Mouse (Mus musculus) kidney, embryonic 16.5 days (tissue): ENCODE measurements around the gene Amz2. TPM values are rescaled to one million over a fixed set of nuclear protein-coding genes. Genes with fewer than 3 reads are reported as not detected.
A peak's percentile ranks its signal among the peaks of the same experiment; 100 is the strongest.

Experiments used
- ATAC-seq: fragments of 200-750 bp; cut with Nextera tagmentation; 2 replicates; pipeline ENCODE4 v1.8.0; 2017; ENCODE audit warnings: moderate TSS enrichment; ENCODE audit not compliant: low FRiP score, low TSS enrichment
- H3K27ac ChIP-seq: fragments of 300-500 bp; sonication (generic); 2 replicates; pipeline ENCODE4 v1.5.1; 2014; ENCODE audit warnings: low read length
- H3K27me3 ChIP-seq: fragments of 300-500 bp; sonication (generic); 2 replicates; pipeline ENCODE4 v1.6.1; 2014; ENCODE audit warnings: low read length, control low read depth, mixed read lengths; ENCODE audit not compliant: insufficient read depth
- H3K36me3 ChIP-seq: fragments of 300-500 bp; sonication (generic); 2 replicates; pipeline ENCODE4 v1.6.1; 2014; ENCODE audit warnings: low read length, control low read depth, mixed read lengths; ENCODE audit not compliant: insufficient read depth
- H3K4me1 ChIP-seq: fragments of 300-500 bp; sonication (generic); 2 replicates; pipeline ENCODE4 v1.6.1; 2014; ENCODE audit warnings: low read length, control low read depth, mixed read lengths; ENCODE audit not compliant: insufficient read depth
- H3K4me2 ChIP-seq: fragments of 300-500 bp; sonication (generic); replicated peaks from 2 replicates; pipeline ENCODE4 v1.6.1; 2014; ENCODE audit warnings: low read depth, low read length
- H3K4me3 ChIP-seq: fragments of 300-500 bp; sonication (generic); 2 replicates; pipeline ENCODE4 v1.5.1; 2014; ENCODE audit warnings: mild to moderate bottlenecking, low read length
- H3K9ac ChIP-seq: fragments of 300-500 bp; sonication (generic); replicated peaks from 2 replicates; pipeline ENCODE4 v1.6.1; 2014; ENCODE audit warnings: low read length
- H3K9me3 ChIP-seq: fragments of 300-500 bp; sonication (generic); 2 replicates; pipeline ENCODE4 v1.6.1; 2016; ENCODE audit warnings: low read length, control low read depth
- WGBS: fragments of 180-500 bp; shearing (Covaris S2); extraction: QIAGEN DNeasy Blood & Tissue Kit; methylation state at CpG from one replicate; pipeline ENCODE4 v1.1.7; 2014; 5-methylcytosine and 5-hydroxymethylcytosine counted together
- polyA plus RNA-seq: library from polyadenylated mRNA; unstranded; fragments of >200 nt; fragmentation: Nextera tagmentation; extraction: Ambion mirVana; gene quantifications from 2 replicates; pipeline ENCODE4 v1.2.1, GENCODE M21; 2015

Gene Amz2
- polyA plus RNA-seq, 1 experiment from 2014 or later = 42.7 TPM

DNA sequence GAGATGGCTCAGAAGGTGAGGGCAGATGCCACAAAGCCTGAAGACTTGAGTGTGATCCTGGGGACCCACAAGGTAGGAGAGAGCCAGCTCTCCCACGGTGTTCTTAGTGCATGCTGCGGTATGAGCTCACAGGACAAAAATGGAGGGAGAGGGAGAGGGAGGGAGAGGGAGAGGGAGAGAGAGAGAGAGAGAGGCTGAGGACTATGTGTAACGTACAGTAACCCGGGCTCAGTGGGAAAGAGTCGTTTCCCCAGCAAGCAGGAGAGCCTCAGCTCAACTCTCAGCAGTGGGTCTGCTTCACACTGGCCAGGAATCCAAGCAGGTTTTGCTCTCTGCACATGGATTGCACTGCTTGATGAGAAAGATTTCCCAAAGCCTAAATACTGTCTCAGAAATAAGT lies 13.5 kb downstream of the Amz2 start:
- peaks cover 20% of the 10 kb centered on the region for H3K36me3 ChIP-seq
- peaks cover 14% of the 10 kb centered on the region for H3K4me1 ChIP-seq
- ATAC-seq = 0 out of 2 replicates have a peak, but pooled peaks have one; percentile 37
- H3K4me2 ChIP-seq = peak overlapping the region; percentile 80
- H3K4me3 ChIP-seq = peak overlapping the region; percentile 62
- 8% methylated on average over 5 of the region's 5 CpGs for WGBS
- no peaks in the 10 kb centered on the region for H3K27me3 ChIP-seq
- no peaks in the 10 kb centered on the region for H3K9me3 ChIP-seq
- H3K27ac ChIP-seq = no peak overlapping the region; the same call in 1 of the 2 replicates
- H3K9ac ChIP-seq = peak overlapping the region; percentile 71; the same call in 1 of the 2 replicates

DNA sequence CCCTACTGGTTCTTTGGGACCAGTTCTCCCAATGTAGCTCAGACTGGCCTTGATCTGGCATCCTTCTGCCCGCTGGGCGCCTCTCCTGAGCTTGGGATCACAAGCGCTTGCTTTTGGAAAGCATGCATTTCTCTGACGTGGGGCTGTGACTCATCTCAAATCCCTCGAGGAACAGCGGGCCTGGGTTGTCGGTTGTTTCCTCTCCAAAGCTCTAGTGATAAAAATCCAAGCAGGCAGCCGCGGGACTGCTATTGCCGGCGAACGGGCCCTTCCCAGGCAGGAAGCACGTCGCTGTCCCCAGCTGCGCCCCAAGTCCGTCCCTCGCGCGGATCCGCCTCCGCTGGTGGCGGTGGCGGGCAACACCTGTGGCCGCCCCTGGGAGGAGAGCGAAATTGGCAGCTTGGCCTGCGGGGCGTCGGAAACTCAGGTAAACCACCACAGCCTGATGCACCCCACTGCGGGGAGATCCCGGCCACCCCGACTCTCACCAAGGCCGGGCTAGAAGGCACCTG lies 14.1 kb downstream of the Amz2 start:
- ATAC-seq = peak; percentile 72
- Histone ChIP-seq H3K27ac (peak overlapping the region; percentile 44), H3K4me2 (peak overlapping the region; percentile 80), H3K4me1 (peaks cover 14% of the 10 kb centered on the region), H3K36me3 (peaks cover 13% of the 10 kb centered on the region), H3K4me3 (peak overlapping the region; percentile 62), H3K27me3 (no peaks in the 10 kb centered on the region), H3K9me3 (no peaks in the 10 kb centered on the region), H3K9ac (peak overlapping the region; percentile 71)
- WGBS = under 1% methylated on average over 32 of the region's 32 CpGs

DNA sequence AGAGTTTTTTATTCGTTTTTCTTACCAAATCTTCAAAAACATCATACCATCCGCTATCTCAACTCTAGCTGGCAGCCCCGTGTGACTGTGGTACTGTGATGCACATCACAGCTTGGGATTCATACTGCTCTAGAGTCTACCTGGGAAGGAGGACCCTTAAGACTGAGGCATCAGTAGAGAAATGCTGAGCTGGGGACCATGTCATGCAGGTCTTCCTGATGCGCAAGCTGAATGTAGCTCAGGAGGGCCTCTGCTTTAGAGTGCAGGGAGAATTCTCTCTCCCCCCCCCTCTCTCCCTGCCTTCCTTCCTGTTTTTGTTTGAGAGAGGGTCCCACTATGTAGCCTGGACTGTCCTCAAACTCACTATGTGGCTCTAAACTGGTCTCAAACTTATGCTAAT lies 14.9 kb downstream of the Amz2 start:
- H3K9me3 ChIP-seq = no peaks in the 10 kb centered on the region
- no peaks in the 10 kb centered on the region for H3K27me3 ChIP-seq
- peak overlapping the region; percentile 62 for H3K4me3 ChIP-seq
- no peak for ATAC-seq
- 0 out of 2 replicates have a peak, but pooled peaks cover 8% of the 10 kb centered on the region for H3K36me3 ChIP-seq
- H3K4me1 ChIP-seq = peaks cover 14% of the 10 kb centered on the region
- WGBS = 64% methylated on average over 4 of the region's 4 CpGs
- no peak overlapping the region for H3K9ac ChIP-seq
- peak overlapping the region; percentile 80 for H3K4me2 ChIP-seq
- H3K27ac ChIP-seq = no peak overlapping the region

DNA sequence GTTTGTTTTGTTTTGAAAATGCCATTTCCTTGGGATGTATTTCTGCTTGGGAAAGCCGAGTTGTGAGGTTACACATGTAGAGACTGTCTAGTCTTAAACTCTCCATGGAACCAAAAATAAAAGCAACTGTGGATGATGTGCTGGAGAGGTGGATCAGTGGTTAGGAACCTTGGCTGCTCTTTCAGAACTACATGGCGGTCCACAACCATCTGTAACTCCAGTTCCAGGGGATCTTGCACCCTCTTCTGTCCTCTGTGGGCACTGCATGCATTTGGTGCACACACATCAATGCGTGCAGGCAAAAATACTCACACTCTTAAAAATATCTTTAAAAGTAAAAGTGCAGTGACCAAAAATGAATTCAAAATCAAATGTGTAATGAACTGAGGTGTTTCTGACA lies 15.4 kb downstream of the Amz2 start:
- Histone ChIP-seq H3K4me1 (peaks cover 14% of the 10 kb centered on the region), H3K36me3 (0 out of 2 replicates have a peak, but pooled peaks cover 8% of the 10 kb centered on the region), H3K27ac (no peak overlapping the region), H3K4me2 (no peak overlapping the region), H3K27me3 (no peaks in the 10 kb centered on the region), H3K9me3 (no peaks in the 10 kb centered on the region), H3K9ac (no peak overlapping the region), H3K4me3 (no peak overlapping the region)
- whole genome bisulfite sequencing = 69% methylated on average over 3 of the region's 3 CpGs
- ATAC-seq = no peak

DNA sequence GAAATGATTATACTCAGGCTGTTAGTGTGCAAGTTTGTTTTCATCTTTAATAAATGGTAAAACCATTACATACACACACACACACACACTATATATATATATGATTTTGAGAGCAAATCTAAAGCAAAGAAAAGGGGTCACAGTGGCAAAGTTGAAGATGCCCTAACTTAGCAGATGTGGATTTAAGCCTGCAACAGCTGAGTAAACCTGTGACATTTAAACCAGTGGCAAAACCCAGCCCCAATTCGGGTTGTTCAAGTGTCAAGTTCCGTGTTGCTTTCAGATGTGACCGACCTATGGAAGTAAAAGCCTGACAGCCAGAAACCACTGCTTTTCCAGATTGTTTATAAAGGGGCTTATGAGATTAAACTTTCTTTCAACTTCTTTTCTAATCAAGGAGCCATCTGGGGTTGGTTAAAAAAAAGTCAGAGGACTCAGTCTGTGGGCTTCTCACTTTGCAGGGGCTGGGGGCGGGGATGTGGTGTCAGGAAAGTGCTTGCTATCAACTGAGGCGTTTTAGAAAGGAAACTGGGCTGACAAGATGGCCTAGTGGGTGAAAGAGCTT lies 16.5 kb downstream of the Amz2 start:
- no peak for ATAC-seq
- 34% methylated on average over 5 of the region's 5 CpGs for WGBS

GRCm38 (mm10) chr11:109443468-109444263 lies 17.9 kb downstream of the Amz2 start:
- H3K9ac ChIP-seq = no peak overlapping the region
- WGBS = 91% methylated on average over 8 of the region's 8 CpGs
- no peak overlapping the region for H3K4me3 ChIP-seq
- no peaks in the 10 kb centered on the region for H3K36me3 ChIP-seq
- no peak for ATAC-seq
- no peaks in the 10 kb centered on the region for H3K27me3 ChIP-seq
- no peaks in the 10 kb centered on the region for H3K9me3 ChIP-seq
- peaks cover 14% of the 10 kb centered on the region for H3K4me1 ChIP-seq
- no peak overlapping the region for H3K4me2 ChIP-seq
- H3K27ac ChIP-seq = no peak overlapping the region

More for the DNA sequence above, 16.5 kb downstream of the Amz2 start:
- no peak overlapping the region for H3K27ac ChIP-seq
- no peaks in the 10 kb centered on the region for H3K9me3 ChIP-seq
- H3K4me2 ChIP-seq = no peak overlapping the region
- H3K4me1 ChIP-seq = peaks cover 14% of the 10 kb centered on the region
- no peak overlapping the region for H3K4me3 ChIP-seq
- 0 out of 2 replicates have a peak, but pooled peaks cover 2% of the 10 kb centered on the region for H3K36me3 ChIP-seq
- no peaks in the 10 kb centered on the region for H3K27me3 ChIP-seq
- no peak overlapping the region for H3K9ac ChIP-seq

- H3K36me3 ChIP-seq = no peaks in the 10 kb centered on the region
- no peak for ATAC-seq
- no peaks in the 10 kb centered on the region for H3K27me3 ChIP-seq
- 78% methylated on average over 7 of the region's 7 CpGs for WGBS
- no peaks in the 10 kb centered on the region for H3K9me3 ChIP-seq
- no peak overlapping the region for H3K4me3 ChIP-seq
- no peak overlapping the region for H3K4me2 ChIP-seq
- no peak overlapping the region for H3K27ac ChIP-seq
- peaks cover 10% of the 10 kb centered on the region for H3K4me1 ChIP-seq
- no peak overlapping the region for H3K9ac ChIP-seq
Measured at GRCm38 (mm10) chr11:109444600-109444999, 18.9 kb downstream of the Amz2 start.

GRCm38 (mm10) chr11:109445438-109446035 lies 19.8 kb downstream of the Amz2 start:
- Histone ChIP-seq H3K4me1 (peaks cover 3% of the 10 kb centered on the region; the same call in 1 of the 2 replicates), H3K36me3 (no peaks in the 10 kb centered on the region), H3K4me2 (no peak overlapping the region), H3K9me3 (no peaks in the 10 kb centered on the region), H3K4me3 (no peak overlapping the region), H3K27me3 (no peaks in the 10 kb centered on the region), H3K9ac (no peak overlapping the region), H3K27ac (no peak overlapping the region)
- 48% methylated on average over 13 of the region's 13 CpGs for WGBS
- peak; percentile 67; the same call in 1 of the 2 replicates for ATAC-seq

GRCm38 (mm10) chr11:109451169-109451568 lies 25.4 kb downstream of the Amz2 start:
- H3K4me1 ChIP-seq = no peaks in the 10 kb centered on the region
- no peak for ATAC-seq
- peaks cover 6% of the 10 kb centered on the region for H3K36me3 ChIP-seq
- no peaks in the 10 kb centered on the region for H3K27me3 ChIP-seq
- H3K4me3 ChIP-seq = no peak overlapping the region
- no peaks in the 10 kb centered on the region for H3K9me3 ChIP-seq
- H3K4me2 ChIP-seq = no peak overlapping the region
- H3K27ac ChIP-seq = no peak overlapping the region
- no peak overlapping the region for H3K9ac ChIP-seq
- 91% methylated on average over 11 of the region's 11 CpGs for whole genome bisulfite sequencing
